Mouse (Mus musculus): ENCODE data around the gene Gm12258.
"Not testable (repeated sequence)": the region's sequence is repeated elsewhere in the genome, so short reads cannot be mapped to it uniquely, and the experiment has no call there.

Gene Gm12258

DNA sequence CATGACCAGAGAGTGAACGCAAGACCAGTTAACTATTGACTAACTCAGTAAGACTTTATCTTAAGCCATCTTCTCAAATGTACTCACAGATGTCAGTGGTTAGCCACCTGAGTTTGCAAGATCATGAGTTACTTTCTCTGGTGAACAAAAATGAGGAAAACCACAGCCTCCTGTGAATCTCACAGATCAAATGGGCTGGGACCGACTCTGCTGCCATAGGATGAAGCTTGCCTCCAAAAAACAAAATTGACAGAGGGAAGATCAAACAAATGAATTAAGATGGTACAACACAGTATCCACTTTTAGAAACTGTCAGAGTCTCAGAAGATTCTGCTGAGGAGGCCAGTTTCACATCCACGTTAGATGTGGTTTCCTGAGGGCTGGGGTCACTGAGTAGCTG, 17.2 kb upstream of the Gm12258 start:
- Histone ChIP-seq H3K36me3 (ENCODE audit: insufficient read depth, low read length) (no peaks in the 10 kb centered on the region), H3K4me3 (replicated peaks; ENCODE audit: low read length) (no peak overlapping the region), H3K27me3 (ENCODE audit: insufficient read depth, low read length) (no peaks in the 10 kb centered on the region), H3K9me3 (ENCODE audit: low read length) (no peaks in the 10 kb centered on the region), H3K4me1 (replicated peaks; ENCODE audit: low read depth, low read length) (no peaks in the 10 kb centered on the region)
- no peak for TF ChIP-seq NANOG (IDR thresholded peaks at IDR 0.05; ENCODE audit: borderline replicate concordance, low read length)
- no peak for TF ChIP-seq CTCF (conservative IDR thresholded peaks at IDR 0.05; ENCODE audit: low read length)
- no peak for TF ChIP-seq POU5F1 (IDR thresholded peaks at IDR 0.05; ENCODE audit: borderline replicate concordance, low read length)

DNA sequence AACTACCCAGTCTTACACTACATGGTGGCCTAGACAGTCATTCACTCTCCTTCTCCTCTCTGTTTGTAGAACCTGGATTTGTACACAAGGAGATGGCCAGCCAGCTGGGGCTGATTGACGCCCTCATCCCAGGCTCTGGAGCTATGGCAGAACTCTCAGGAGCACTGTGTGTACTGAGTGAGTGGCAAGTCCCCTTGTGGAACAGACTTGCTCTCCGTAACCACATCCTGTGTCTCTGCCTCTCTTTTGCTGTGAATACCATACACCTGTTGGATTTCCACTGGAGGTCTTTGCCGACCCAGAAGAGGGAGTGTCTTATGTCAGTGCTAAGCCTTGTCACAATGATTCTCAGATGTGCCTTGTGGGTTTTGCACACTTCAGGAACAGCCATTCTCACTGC, 14.4 kb upstream of the Gm12258 start:
- not testable (repeated sequence) for H3K27me3 ChIP-seq (ENCODE audit: insufficient read depth, low read length); H3K9me3 ChIP-seq (ENCODE audit: low read length); H3K4me1 ChIP-seq (replicated peaks; ENCODE audit: low read depth, low read length); H3K4me3 ChIP-seq (replicated peaks; ENCODE audit: low read length); H3K36me3 ChIP-seq (ENCODE audit: insufficient read depth, low read length)

DNA sequence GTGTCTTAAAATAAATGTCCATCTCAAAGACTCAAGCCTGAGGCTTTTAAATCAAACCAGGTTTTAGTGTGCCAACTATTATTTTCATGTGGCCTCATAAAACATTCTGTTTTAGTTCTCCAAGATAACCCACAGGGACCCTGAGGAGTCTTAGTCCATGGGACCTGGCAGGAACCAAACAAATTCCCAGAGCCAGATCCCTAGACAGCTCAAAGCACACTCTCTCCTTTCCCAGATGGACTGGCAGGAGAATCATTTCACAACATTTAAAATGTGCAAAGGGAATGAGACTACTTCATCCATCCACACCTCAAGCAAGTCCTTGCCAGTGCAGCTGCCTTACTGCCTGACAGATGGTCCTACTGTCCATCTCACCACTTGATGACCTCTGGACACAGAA, 8.0 kb upstream of the Gm12258 start, which contains the start of gene Olfr311:
Gene Olfr311 (plus strand): TSS at position 301 of the 400 bp plus-strand sequence.
- not testable (repeated sequence) for H3K4me1 ChIP-seq (replicated peaks; ENCODE audit: low read depth, low read length)

DNA sequence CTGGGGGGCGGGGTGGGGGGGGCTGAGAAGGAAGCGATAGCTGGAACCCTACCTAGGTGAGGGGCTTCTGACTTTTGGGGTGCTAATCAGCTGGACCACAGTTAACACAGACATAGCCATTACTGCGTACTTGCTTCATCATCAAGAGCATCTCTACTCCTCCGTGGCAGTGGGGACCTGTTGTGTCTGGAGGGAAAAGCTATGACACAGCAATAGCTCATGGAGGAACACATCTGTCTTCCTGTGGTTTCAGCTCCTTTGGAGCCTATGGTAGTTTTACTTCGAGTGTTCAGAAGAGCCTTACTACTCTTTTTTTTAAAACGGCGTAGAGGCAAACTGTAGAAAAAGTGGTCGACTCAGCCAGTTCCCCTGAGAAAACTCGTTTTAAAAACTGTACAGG, 678 bp downstream of the Gm12258 start:
- H3K27me3 ChIP-seq (ENCODE audit: insufficient read depth, low read length), result no peaks in the 10 kb centered on the region
- H3K36me3 ChIP-seq (ENCODE audit: insufficient read depth, low read length), result peaks cover 14% of the 10 kb centered on the region
- H3K4me3 ChIP-seq (replicated peaks; ENCODE audit: low read length), result peak overlapping the region; percentile 92
- peaks cover 7% of the 10 kb centered on the region for H3K4me1 ChIP-seq (replicated peaks; ENCODE audit: low read depth, low read length)
- TF ChIP-seq CTCF (conservative IDR thresholded peaks at IDR 0.05; ENCODE audit: low read length), result no peak
- no peak for TF ChIP-seq NANOG (IDR thresholded peaks at IDR 0.05; ENCODE audit: borderline replicate concordance, low read length)
- TF ChIP-seq POU5F1 (IDR thresholded peaks at IDR 0.05; ENCODE audit: borderline replicate concordance, low read length), result no peak
- H3K9me3 ChIP-seq (ENCODE audit: low read length), result peaks cover 5% of the 10 kb centered on the region; the same call in 1 of the 2 replicates

More for the DNA sequence above, 8.0 kb upstream of the Gm12258 start, which contains the start of gene Olfr311:
- not testable (repeated sequence) for H3K27me3 ChIP-seq (ENCODE audit: insufficient read depth, low read length); H3K4me3 ChIP-seq (replicated peaks; ENCODE audit: low read length); H3K9me3 ChIP-seq (ENCODE audit: low read length); H3K36me3 ChIP-seq (ENCODE audit: insufficient read depth, low read length)

DNA sequence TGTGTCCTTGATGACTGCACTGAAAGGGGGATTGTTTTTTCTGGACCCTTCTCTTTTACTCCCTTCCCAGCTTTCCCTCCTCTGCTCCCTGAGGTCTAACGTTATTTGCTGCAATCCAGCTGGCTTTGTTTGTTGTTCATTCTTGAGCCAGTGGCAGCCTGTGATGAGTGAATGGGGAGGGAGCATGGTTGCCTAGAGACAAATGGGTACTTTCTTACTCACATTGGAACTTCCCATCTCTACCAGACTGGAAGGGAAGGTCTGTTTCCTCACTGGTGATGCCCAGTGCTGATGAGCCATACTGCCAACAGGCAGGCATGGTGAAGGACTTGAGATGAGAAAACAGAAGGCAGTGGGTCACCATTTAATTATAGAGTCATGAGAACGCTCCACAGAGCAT, 2.8 kb downstream of the Gm12258 start:
- Histone ChIP-seq H3K4me3 (replicated peaks; ENCODE audit: low read length) (no peak overlapping the region), H3K27me3 (ENCODE audit: insufficient read depth, low read length) (no peaks in the 10 kb centered on the region), H3K36me3 (ENCODE audit: insufficient read depth, low read length) (peaks cover 21% of the 10 kb centered on the region), H3K4me1 (replicated peaks; ENCODE audit: low read depth, low read length) (peaks cover 7% of the 10 kb centered on the region), H3K9me3 (ENCODE audit: low read length) (peaks cover 5% of the 10 kb centered on the region; the same call in 1 of the 2 replicates)
- TF ChIP-seq NANOG (IDR thresholded peaks at IDR 0.05; ENCODE audit: borderline replicate concordance, low read length) (no peak), CTCF (conservative IDR thresholded peaks at IDR 0.05; ENCODE audit: low read length) (no peak), POU5F1 (IDR thresholded peaks at IDR 0.05; ENCODE audit: borderline replicate concordance, low read length) (no peak)

DNA sequence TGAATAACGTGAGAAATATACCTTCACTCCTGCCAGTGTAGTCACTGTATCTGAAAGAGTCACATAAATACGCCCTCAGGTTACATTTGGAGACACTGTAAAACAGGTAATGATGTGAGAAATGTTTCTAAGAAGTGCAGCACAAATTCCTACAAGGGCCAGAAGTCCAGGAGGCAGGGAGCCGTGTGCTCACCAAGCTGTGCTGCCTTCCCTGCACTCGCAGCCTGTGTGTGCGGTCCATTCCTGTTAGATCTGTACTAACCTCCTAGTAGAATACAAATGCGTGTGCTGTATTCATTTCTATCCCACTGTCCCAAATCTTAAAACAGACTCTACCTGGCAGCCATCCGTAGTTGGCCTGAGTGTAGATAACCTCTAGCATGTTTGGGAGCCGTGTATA, 13.8 kb downstream of the Gm12258 start:
- peaks cover 34% of the 10 kb centered on the region for H3K36me3 ChIP-seq (ENCODE audit: insufficient read depth, low read length)
- no peak for TF ChIP-seq CTCF (conservative IDR thresholded peaks at IDR 0.05; ENCODE audit: low read length)
- TF ChIP-seq POU5F1 (IDR thresholded peaks at IDR 0.05; ENCODE audit: borderline replicate concordance, low read length), result no peak
- no peak for TF ChIP-seq NANOG (IDR thresholded peaks at IDR 0.05; ENCODE audit: borderline replicate concordance, low read length)
- no peaks in the 10 kb centered on the region for H3K4me1 ChIP-seq (replicated peaks; ENCODE audit: low read depth, low read length)
- no peaks in the 10 kb centered on the region for H3K9me3 ChIP-seq (ENCODE audit: low read length)
- no peak overlapping the region for H3K4me3 ChIP-seq (replicated peaks; ENCODE audit: low read length)
- H3K27me3 ChIP-seq (ENCODE audit: insufficient read depth, low read length), result no peaks in the 10 kb centered on the region

DNA sequence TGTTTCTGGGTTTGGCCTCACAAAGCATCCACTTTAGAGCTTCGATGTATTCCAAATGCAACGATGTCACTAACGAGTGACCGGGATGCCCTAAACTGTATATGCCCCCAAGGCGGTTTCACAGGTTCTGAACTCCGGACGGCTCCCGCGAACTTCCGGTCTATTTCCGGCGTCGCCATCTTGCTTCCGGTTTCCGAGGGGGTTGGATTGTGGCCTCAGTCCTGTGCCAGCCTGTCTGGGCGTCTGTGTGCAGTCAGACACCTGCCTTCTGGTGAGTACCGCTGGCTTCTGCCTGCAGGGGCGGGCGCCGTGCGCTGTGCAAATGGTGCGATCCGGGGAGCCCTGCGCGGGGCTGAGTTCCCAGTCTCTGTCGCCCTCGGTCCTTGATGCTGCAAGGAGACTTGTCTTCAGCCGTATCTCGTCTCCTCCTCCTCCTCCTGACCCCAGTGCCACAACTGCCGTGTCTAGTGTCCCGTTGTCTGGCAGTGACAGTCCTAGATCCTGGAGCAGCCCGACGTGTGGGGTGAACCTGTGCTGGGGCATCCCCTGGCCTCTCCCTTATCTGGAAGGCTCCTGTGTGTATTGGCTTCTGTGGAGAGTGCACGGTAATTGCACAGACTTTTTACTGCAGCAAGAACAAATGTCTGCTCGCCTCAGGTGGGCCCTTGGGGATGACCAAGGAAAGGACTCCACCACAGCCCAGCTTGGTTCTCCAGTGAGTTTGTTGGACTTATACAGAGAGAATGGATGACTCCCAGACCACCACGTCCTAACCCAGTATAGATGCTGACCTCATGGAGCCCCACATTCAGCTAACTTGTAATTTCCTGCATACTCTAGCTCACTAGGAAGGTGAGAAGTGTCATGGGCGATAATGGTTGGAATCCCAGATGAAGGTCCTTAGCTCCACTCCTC, 20.3 kb downstream of the Gm12258 start, which contains the start of gene 2810021J22Rik:
Gene 2810021J22Rik (plus strand): TSS at position 178 of the 915 bp plus-strand sequence.
- Histone ChIP-seq H3K4me3 (replicated peaks; ENCODE audit: low read length) (peak within 1 kb of the TSS; percentile 85), H3K36me3 (ENCODE audit: insufficient read depth, low read length) (peaks cover 30% of the 10 kb centered on the region), H3K27me3 (ENCODE audit: insufficient read depth, low read length) (no peaks in the 10 kb centered on the region), H3K9me3 (ENCODE audit: low read length) (no peaks in the 10 kb centered on the region), H3K4me1 (replicated peaks; ENCODE audit: low read depth, low read length) (peaks cover 12% of the 10 kb centered on the region)
- TF ChIP-seq NANOG (IDR thresholded peaks at IDR 0.05; ENCODE audit: borderline replicate concordance, low read length) (no peak), POU5F1 (IDR thresholded peaks at IDR 0.05; ENCODE audit: borderline replicate concordance, low read length) (no peak), CTCF (conservative IDR thresholded peaks at IDR 0.05; ENCODE audit: low read length) (no peak)

DNA sequence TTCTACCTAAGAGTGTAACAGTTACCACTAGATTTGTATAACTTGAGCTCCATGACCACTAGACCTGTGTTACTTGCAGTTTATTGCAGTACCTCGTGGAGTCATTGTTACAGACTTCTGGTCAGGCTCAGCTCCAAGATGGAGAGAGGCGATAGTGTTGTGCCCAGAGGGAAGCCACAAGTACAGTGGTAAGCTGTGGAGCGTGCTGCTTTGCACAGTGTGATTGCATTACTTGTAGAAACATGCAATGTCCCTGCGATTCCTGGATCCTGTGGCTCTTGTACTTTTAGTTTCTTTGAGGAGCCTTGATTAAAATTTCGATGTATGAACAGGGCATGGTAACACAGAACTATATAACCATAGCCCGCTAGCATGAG, 21.0 kb downstream of the Gm12258 start:
- H3K36me3 ChIP-seq (ENCODE audit: insufficient read depth, low read length), result peaks cover 31% of the 10 kb centered on the region
- peak overlapping the region; percentile 85 for H3K4me3 ChIP-seq (replicated peaks; ENCODE audit: low read length)
- TF ChIP-seq NANOG (IDR thresholded peaks at IDR 0.05; ENCODE audit: borderline replicate concordance, low read length) (no peak), POU5F1 (IDR thresholded peaks at IDR 0.05; ENCODE audit: borderline replicate concordance, low read length) (no peak), CTCF (conservative IDR thresholded peaks at IDR 0.05; ENCODE audit: low read length) (no peak)
- no peaks in the 10 kb centered on the region for H3K27me3 ChIP-seq (ENCODE audit: insufficient read depth, low read length)
- H3K9me3 ChIP-seq (ENCODE audit: low read length), result no peaks in the 10 kb centered on the region
- H3K4me1 ChIP-seq (replicated peaks; ENCODE audit: low read depth, low read length), result peaks cover 12% of the 10 kb centered on the region

DNA sequence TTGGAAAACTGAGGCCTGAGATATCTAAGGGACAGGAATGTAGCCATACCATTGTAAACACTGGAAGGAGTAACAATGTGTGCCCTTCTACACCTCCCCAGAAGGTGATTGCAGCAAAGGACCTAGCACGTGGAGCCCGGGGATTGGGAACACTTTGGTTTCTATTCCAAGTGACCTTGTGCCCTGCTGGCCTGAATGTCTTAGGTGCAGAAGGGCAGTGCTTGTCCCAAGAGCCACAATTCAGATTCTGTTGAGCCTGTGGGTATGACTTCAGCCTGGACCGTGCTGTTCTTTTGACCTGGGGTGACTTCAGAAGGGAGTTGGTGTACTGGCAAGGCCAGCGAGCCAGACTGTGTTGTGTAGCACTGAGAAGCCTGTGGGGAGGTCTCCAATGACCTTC, 24.0 kb downstream of the Gm12258 start:
- Histone ChIP-seq H3K36me3 (ENCODE audit: insufficient read depth, low read length) (peaks cover 31% of the 10 kb centered on the region), H3K4me1 (replicated peaks; ENCODE audit: low read depth, low read length) (peaks cover 12% of the 10 kb centered on the region), H3K9me3 (ENCODE audit: low read length) (no peaks in the 10 kb centered on the region), H3K4me3 (replicated peaks; ENCODE audit: low read length) (no peak overlapping the region), H3K27me3 (ENCODE audit: insufficient read depth, low read length) (no peaks in the 10 kb centered on the region)
- TF ChIP-seq POU5F1 (IDR thresholded peaks at IDR 0.05; ENCODE audit: borderline replicate concordance, low read length) (no peak), NANOG (IDR thresholded peaks at IDR 0.05; ENCODE audit: borderline replicate concordance, low read length) (no peak), CTCF (conservative IDR thresholded peaks at IDR 0.05; ENCODE audit: low read length) (no peak)

Data from E14TG2a.4 (cell line).